Comparison of ENCODE assay signal across 8 mouse cellular contexts in the genomic region with DNA sequence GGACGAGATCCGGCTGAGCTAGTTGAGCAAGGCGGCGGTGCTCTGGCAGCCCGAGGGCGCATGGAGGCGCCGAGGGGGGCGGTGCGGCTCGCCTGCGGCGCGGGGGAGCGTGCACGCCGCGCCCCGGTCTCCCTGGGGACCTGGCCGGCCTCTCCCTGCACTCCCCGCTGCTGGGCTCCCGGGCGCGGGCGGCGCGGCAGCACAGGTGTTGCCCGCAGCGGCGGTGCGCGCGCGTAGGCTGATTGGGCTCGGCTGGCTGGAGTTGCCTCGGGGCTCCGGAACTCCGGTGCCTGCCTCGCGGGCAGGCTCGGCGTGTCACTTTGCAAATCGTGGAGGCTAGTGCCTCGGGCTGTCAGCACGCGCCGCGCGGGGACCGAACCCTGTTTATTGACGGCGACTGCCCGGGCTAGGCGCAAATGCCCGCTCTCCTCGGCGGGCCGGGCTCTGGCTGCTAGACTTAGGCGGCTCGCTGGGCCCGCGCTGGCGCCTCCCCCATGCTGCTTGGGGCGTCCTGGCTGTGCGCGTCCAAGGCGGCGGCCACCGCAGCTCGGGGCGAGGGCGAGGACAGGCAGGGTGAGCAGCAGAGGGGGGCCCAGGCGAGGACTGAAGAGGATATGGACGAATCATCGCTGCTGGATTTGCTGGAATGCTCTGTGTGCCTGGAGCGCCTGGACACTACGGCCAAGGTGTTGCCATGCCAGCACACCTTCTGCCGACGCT. TPM values are rescaled to one million over a fixed set of nuclear protein-coding genes. Genes with fewer than 3 reads are reported as not detected.
A peak's percentile ranks its signal among the peaks of the same experiment; 100 is the strongest.
DNase-seq lines count a peak whose midpoint lies in the region; ATAC-seq and TF ChIP-seq lines count a peak whose summit lies in the region.

TSS of gene Sh3rf3 (plus strand) at position 279 of the 720 bp plus-strand sequence.

- peaks cover 6% of the 10 kb centered on the region; the same call in 1 of the 2 replicates for H3K9me3 ChIP-seq in E14TG2a.4 (ENCODE audit: low read length)
- H3K9me3 ChIP-seq in embryonic facial prominence, embryonic 15.5 days (replicated peaks): no peaks in the 10 kb centered on the region
- H3K9me3 ChIP-seq in hindbrain, embryonic 10.5 days: no peaks in the 10 kb centered on the region

- DNase-seq in adrenal gland, postnatal 10 days: peak; percentile 28
- DNase-seq in hindbrain, embryonic 10.5 days (ENCODE audit: low spot score): peak; percentile 61
- peak in 1 of 2 experiments; percentile 29 for DNase-seq in left cerebral cortex, adult 8-10 months (ENCODE audit: low spot score in 2 of 2)
- DNase-seq in lung, postnatal 25 days (ENCODE audit: low spot score): peak; percentile 6
- DNase-seq in right cerebral cortex, adult 2 months (ENCODE audit: low spot score in 2 of 2): peak; percentile 36 to 58

- H3K4me3 ChIP-seq in E14TG2a.4 (replicated peaks; ENCODE audit: low read length): peak within 1 kb of the TSS; percentile 81
- H3K4me3 ChIP-seq in embryonic facial prominence, embryonic 15.5 days (replicated peaks): peak within 1 kb of the TSS; percentile 61
- H3K4me3 ChIP-seq in hindbrain, embryonic 10.5 days: peak within 1 kb of the TSS; percentile 76

- no peaks in the 10 kb centered on the region for H3K36me3 ChIP-seq in E14TG2a.4 (ENCODE audit: insufficient read depth, low read length)
- no peaks in the 10 kb centered on the region for H3K36me3 ChIP-seq in embryonic facial prominence, embryonic 15.5 days
- H3K36me3 ChIP-seq in hindbrain, embryonic 10.5 days: no peaks in the 10 kb centered on the region

- peak; percentile 22 for ATAC-seq in embryonic facial prominence, embryonic 15.5 days (ENCODE audit: insufficient number of reproducible peaks, low FRiP score, low TSS enrichment, low read depth)
- ATAC-seq in megakaryocyte-erythroid progenitor cell, adult 5-6 weeks (replicated peaks; ENCODE audit: low FRiP score, low TSS enrichment, poor library complexity, severe bottlenecking): no peak

- peak within 1 kb of the TSS; percentile 43 for H3K9ac ChIP-seq in embryonic facial prominence, embryonic 15.5 days

- no peak for TF ChIP-seq CTCF in E14TG2a.4 (conservative IDR thresholded peaks at IDR 0.05; ENCODE audit: low read length)

- H3K27ac ChIP-seq in embryonic facial prominence, embryonic 15.5 days (replicated peaks): peak within 1 kb of the TSS; percentile 84
- H3K27ac ChIP-seq in hindbrain, embryonic 10.5 days: peak within 1 kb of the TSS; percentile 78

- WGBS in embryonic facial prominence, embryonic 15.5 days: under 1% methylated on average over 79 of the region's 79 CpGs
- 2% methylated on average over 79 of the region's 79 CpGs for WGBS in hindbrain, embryonic 10.5 days

- peaks cover 76% of the 10 kb centered on the region for H3K27me3 ChIP-seq in E14TG2a.4 (ENCODE audit: insufficient read depth, low read length)
- peaks cover 28% of the 10 kb centered on the region for H3K27me3 ChIP-seq in embryonic facial prominence, embryonic 15.5 days
- peaks cover 51% of the 10 kb centered on the region for H3K27me3 ChIP-seq in hindbrain, embryonic 10.5 days (ENCODE audit: insufficient read depth, poor library complexity, severe bottlenecking)

- peaks cover 11% of the 10 kb centered on the region; the same call in 1 of the 2 replicates for H3K4me1 ChIP-seq in E14TG2a.4 (replicated peaks; ENCODE audit: low read depth, low read length)
- H3K4me1 ChIP-seq in embryonic facial prominence, embryonic 15.5 days: peaks cover 14% of the 10 kb centered on the region; the same call in 1 of the 2 replicates
- peaks cover 20% of the 10 kb centered on the region for H3K4me1 ChIP-seq in hindbrain, embryonic 10.5 days (replicated peaks)

- H3K4me2 ChIP-seq in embryonic facial prominence, embryonic 15.5 days (replicated peaks): peak within 1 kb of the TSS; percentile 99

RNA-seq across cellular contexts. Expression of gene Sh3rf3, which starts in this region (rescaled TPM):
- total RNA-seq in adrenal gland, postnatal 10 days (2021): 1 to 10 TPM; 1.7 to 2.8 TPM
- polyA plus RNA-seq in embryonic facial prominence, embryonic 15.5 days (2015; fragmentation: Nextera tagmentation; extraction: Ambion mirVana): 3.0 and 3.1 TPM in 2 replicates
- 0.75 and 1.1 TPM in 2 replicates for polyA plus RNA-seq in hindbrain, embryonic 10.5 days (2016; fragmentation: Nextera tagmentation; extraction: Ambion mirVana)
- 10 to 100 TPM; 33.9 to 40.3 (median 35.8) TPM for total RNA-seq in left cerebral cortex, adult 8-10 months (2022)
- not detected in 2 replicates for total RNA-seq in megakaryocyte-erythroid progenitor cell, adult 5-6 weeks (2014; fragmentation: Nextera tagmentation)
- total RNA-seq in megakaryocyte-erythroid progenitor cell, adult 5-6 weeks (2017): not detected in 2 replicates

Comparison
In these comparisons a context has a peak if more than half of its experiments do, and no peak if none do; other contexts are left out.
1. RNA of gene Sh3rf3 (total RNA-seq): 33.9 to 40.3 TPM in left cerebral cortex, adult 8-10 months; 1.7 to 2.8 TPM in adrenal gland, postnatal 10 days and not detected in megakaryocyte-erythroid progenitor cell, adult 5-6 weeks; every median in the first group is over 4 times any median in the second.
2. Peak in every context shown above with its lines, with median percentiles within 50 percentile points of each other: H3K4me3 ChIP-seq.